In the genomic region with DNA sequence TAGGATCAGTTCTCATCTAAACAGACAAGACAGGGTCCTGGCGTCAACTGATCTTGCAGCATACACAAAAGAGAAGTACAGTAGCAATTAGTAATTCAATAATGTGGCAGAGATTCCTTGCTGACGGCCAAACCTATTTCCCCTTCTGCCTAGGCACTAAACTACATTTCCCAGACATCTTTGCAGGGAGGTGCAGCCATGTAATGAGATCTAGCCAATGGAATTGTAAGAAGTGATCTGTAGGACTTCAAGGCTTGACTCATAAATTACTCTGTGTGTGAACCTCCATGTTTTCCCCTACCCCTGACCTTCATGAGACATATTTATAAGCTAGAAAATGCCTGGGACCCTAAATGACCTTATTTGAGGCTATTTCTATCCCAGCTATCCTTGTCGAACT, we compare ENCODE assay signal across 13 mouse cellular contexts.
"Had no signal": no experiment of that assay in that cellular context is flagged by ENCODE, and none has a peak within 500 bp of the region (broad histone marks: within the 10 kb centered on the region; RNA-seq: fewer than 3 reads in every experiment).

No protein-coding gene starts in this region.

- DNase-seq: kidney, adult 2 months; kidney, postnatal 25 days; liver, embryonic 13.5 days; lung, adult 2 months; lung, postnatal 14 days; lung, postnatal 4 days; thymus, postnatal 36 days had no signal

- H3K4me3 ChIP-seq: liver, embryonic 13.5 days; midbrain, embryonic 12.5 days; midbrain, embryonic 15.5 days; neural tube, embryonic 12.5 days; neural tube, embryonic 15.5 days had no signal

- H3K27ac ChIP-seq: kidney, postnatal 0 days; liver, embryonic 13.5 days; midbrain, embryonic 12.5 days; midbrain, embryonic 15.5 days; neural tube, embryonic 12.5 days; neural tube, embryonic 15.5 days; stomach, postnatal 0 days had no signal
